Mouse (Mus musculus) spleen, adult 2 months (tissue): Measurements from ENCODE around the gene Snd1.

Source experiments
- CTCF ChIP-seq: fragments of 200-500 bp; IDR thresholded peaks from 2 replicates; pipeline ENCODE4 v1.5.1; 2011; ENCODE audit warnings: mild to moderate bottlenecking, inconsistent platforms; ENCODE audit not compliant: insufficient read depth, insufficient read length, insufficient replicate concordance; ENCODE audit errors: extremely low read depth
- POLR2A ChIP-seq: fragments of 200-500 bp; IDR thresholded peaks from 2 replicates; pipeline ENCODE4 v1.6.1; 2011; ENCODE audit warnings: low read depth, low read length, inconsistent platforms

- TF ChIP-seq CTCF (no peak), POLR2A (no peak)
Measured at GRCm38 (mm10) chr6:28599120-28599519, 124.2 kb downstream of the Snd1 start.
